28 mouse cellular contexts compared by ENCODE assay signal in genomic region chr4:154045837-154046236, GRCm38 (mm10). TPM values are rescaled to one million over a fixed set of nuclear protein-coding genes. Genes with fewer than 3 reads are reported as not detected.
A peak's percentile ranks its signal among the peaks of the same experiment; 100 is the strongest.
DNase-seq lines count a peak whose midpoint lies in the region; ATAC-seq and TF ChIP-seq lines count a peak whose summit lies in the region.
"Had no signal": no experiment of that assay in that cellular context is flagged by ENCODE, and none has a peak within 500 bp of the region (broad histone marks: within the 10 kb centered on the region; RNA-seq: fewer than 3 reads in every experiment).

No protein-coding gene starts in this region.

- no peak overlapping the region for H3K27ac ChIP-seq in forebrain, postnatal 0 days (ENCODE audit: low read depth, low read length)
- H3K27ac ChIP-seq in forebrain, embryonic 11.5 days (ENCODE audit: low read depth, low read length): no peak overlapping the region
- no peak overlapping the region for H3K27ac ChIP-seq in layer of hippocampus, adult 2 months
- no peak overlapping the region for H3K27ac ChIP-seq in midbrain, postnatal 0 days (ENCODE audit: low read depth, low read length)
- no peak overlapping the region for H3K27ac ChIP-seq in midbrain, embryonic 10.5 days (replicated peaks)
- no peak overlapping the region for H3K27ac ChIP-seq in stomach, postnatal 0 days (replicated peaks)
- H3K27ac ChIP-seq in hindbrain, embryonic 12.5 days: no peak overlapping the region
- H3K27ac ChIP-seq: liver, embryonic 15.5 days had no signal

- H3K9ac ChIP-seq in forebrain, postnatal 0 days: no peak overlapping the region
- H3K9ac ChIP-seq in forebrain, embryonic 11.5 days (ENCODE audit: low read length): no peak overlapping the region
- H3K9ac ChIP-seq in midbrain, postnatal 0 days (replicated peaks; ENCODE audit: low read length, poor library complexity, severe bottlenecking): no peak overlapping the region
- H3K9ac ChIP-seq in stomach, postnatal 0 days (ENCODE audit: low read length): no peak overlapping the region
- no peak overlapping the region for H3K9ac ChIP-seq in hindbrain, embryonic 12.5 days
- H3K9ac ChIP-seq: heart, embryonic 12.5 days; liver, embryonic 15.5 days had no signal

- 0 out of 2 replicates have a peak, but pooled peaks have one; percentile 20 for TF ChIP-seq CTCF in forebrain, postnatal 0 days (IDR thresholded peaks at IDR 0.05; ENCODE audit: low read depth)
- peak; percentile 58 for TF ChIP-seq CTCF in layer of hippocampus, adult 2 months (conservative IDR thresholded peaks at IDR 0.05)
- TF ChIP-seq CTCF in midbrain, postnatal 0 days (IDR thresholded peaks at IDR 0.05): peak; percentile 33; the same call in 1 of the 2 replicates
- peak; percentile 43 for TF ChIP-seq CTCF in stomach, postnatal 0 days (IDR thresholded peaks at IDR 0.05; ENCODE audit: low read depth)

- H3K4me1 ChIP-seq in forebrain, postnatal 0 days (ENCODE audit: insufficient read depth): no peaks in the 10 kb centered on the region
- no peaks in the 10 kb centered on the region for H3K4me1 ChIP-seq in forebrain, embryonic 11.5 days (replicated peaks; ENCODE audit: control insufficient read depth, insufficient read depth, low read length)
- H3K4me1 ChIP-seq in midbrain, postnatal 0 days (ENCODE audit: insufficient read depth, low read length): no peaks in the 10 kb centered on the region
- no peaks in the 10 kb centered on the region for H3K4me1 ChIP-seq in midbrain, embryonic 10.5 days
- no peaks in the 10 kb centered on the region for H3K4me1 ChIP-seq in stomach, postnatal 0 days (replicated peaks; ENCODE audit: control insufficient read depth, insufficient read depth)
- no peaks in the 10 kb centered on the region for H3K4me1 ChIP-seq in hindbrain, embryonic 12.5 days
- H3K4me1 ChIP-seq: heart, embryonic 12.5 days; liver, embryonic 15.5 days had no signal

- TF ChIP-seq EP300 in stomach, postnatal 0 days (optimal IDR thresholded peaks at IDR 0.05): no peak

- DNase-seq in forebrain, postnatal 0 days: no peak
- DNase-seq in forebrain, embryonic 11.5 days (ENCODE audit: low spot score): no peak
- DNase-seq in layer of hippocampus, adult 2 months (ENCODE audit: low spot score in 2 of 2): no peak
- DNase-seq in layer of hippocampus, postnatal 36 days: no peak
- no peak for DNase-seq in midbrain, postnatal 0 days (ENCODE audit: low spot score)
- DNase-seq in midbrain, embryonic 10.5 days (ENCODE audit: low spot score): no peak
- no peak for DNase-seq in stomach, postnatal 0 days (ENCODE audit: low spot score)
- DNase-seq: adrenal gland, adult 8-10 months; cerebellum, adult 9-10 months; gastrocnemius, postnatal 14 days; heart, adult 11 months; heart, postnatal 10 days; kidney, adult 18-20 months; kidney, postnatal 25 days had no signal

- WGBS in forebrain, postnatal 0 days: 69% methylated on average over 5 of the region's 5 CpGs
- WGBS in forebrain, embryonic 11.5 days: 64% methylated on average over 5 of the region's 5 CpGs
- WGBS in midbrain, postnatal 0 days: 71% methylated on average over 5 of the region's 5 CpGs
- 62% methylated on average over 5 of the region's 5 CpGs for WGBS in midbrain, embryonic 10.5 days
- 67% methylated on average over 5 of the region's 5 CpGs for WGBS in stomach, postnatal 0 days
- 68% methylated on average over 5 of the region's 5 CpGs for WGBS in hindbrain, embryonic 12.5 days

- H3K36me3 ChIP-seq in forebrain, postnatal 0 days (ENCODE audit: insufficient read depth): no peaks in the 10 kb centered on the region
- H3K36me3 ChIP-seq in forebrain, embryonic 11.5 days (ENCODE audit: control insufficient read depth, insufficient read depth, low read length): no peaks in the 10 kb centered on the region
- no peaks in the 10 kb centered on the region for H3K36me3 ChIP-seq in midbrain, postnatal 0 days (ENCODE audit: insufficient read depth, low read length)
- no peaks in the 10 kb centered on the region for H3K36me3 ChIP-seq in midbrain, embryonic 10.5 days
- no peaks in the 10 kb centered on the region for H3K36me3 ChIP-seq in stomach, postnatal 0 days (ENCODE audit: control insufficient read depth, insufficient read depth, low read length)
- H3K36me3 ChIP-seq in hindbrain, embryonic 12.5 days: no peaks in the 10 kb centered on the region
- H3K36me3 ChIP-seq: heart, embryonic 12.5 days; liver, embryonic 15.5 days had no signal

- H3K27me3 ChIP-seq in forebrain, postnatal 0 days (ENCODE audit: insufficient read depth, low read length): no peaks in the 10 kb centered on the region
- no peaks in the 10 kb centered on the region; the same call in 1 of the 2 replicates for H3K27me3 ChIP-seq in forebrain, embryonic 11.5 days (ENCODE audit: control insufficient read depth, insufficient read depth, low read length)
- H3K27me3 ChIP-seq in midbrain, postnatal 0 days (ENCODE audit: insufficient read depth, low read length): no peaks in the 10 kb centered on the region
- H3K27me3 ChIP-seq in midbrain, embryonic 10.5 days (ENCODE audit: low read depth, poor library complexity, severe bottlenecking): no peaks in the 10 kb centered on the region
- H3K27me3 ChIP-seq in stomach, postnatal 0 days (ENCODE audit: control insufficient read depth, insufficient read depth, low read length): no peaks in the 10 kb centered on the region
- 0 out of 2 replicates have a peak, but pooled peaks cover 2% of the 10 kb centered on the region for H3K27me3 ChIP-seq in hindbrain, embryonic 12.5 days

- no peak overlapping the region for H3K4me3 ChIP-seq in forebrain, postnatal 0 days (ENCODE audit: low read depth, low read length)
- H3K4me3 ChIP-seq in forebrain, embryonic 11.5 days (ENCODE audit: low read depth, low read length): no peak overlapping the region
- H3K4me3 ChIP-seq in layer of hippocampus, adult 2 months: no peak overlapping the region
- H3K4me3 ChIP-seq in midbrain, postnatal 0 days (ENCODE audit: low read depth, low read length): no peak overlapping the region
- H3K4me3 ChIP-seq in midbrain, embryonic 10.5 days: no peak overlapping the region
- H3K4me3 ChIP-seq in stomach, postnatal 0 days (ENCODE audit: low read depth, low read length): no peak overlapping the region
- no peak overlapping the region for H3K4me3 ChIP-seq in hindbrain, embryonic 12.5 days
- H3K4me3 ChIP-seq: heart, embryonic 12.5 days; liver, embryonic 15.5 days had no signal

- H3K4me2 ChIP-seq in forebrain, postnatal 0 days (ENCODE audit: low read depth): no peak overlapping the region
- H3K4me2 ChIP-seq in forebrain, embryonic 11.5 days (ENCODE audit: low read depth, low read length, severe bottlenecking): no peak overlapping the region
- H3K4me2 ChIP-seq in midbrain, postnatal 0 days (ENCODE audit: low read depth, low read length, poor library complexity, severe bottlenecking): no peak overlapping the region
- H3K4me2 ChIP-seq in stomach, postnatal 0 days (replicated peaks; ENCODE audit: low read depth): no peak overlapping the region
- H3K4me2 ChIP-seq in hindbrain, embryonic 12.5 days (replicated peaks): no peak overlapping the region
- H3K4me2 ChIP-seq: heart, embryonic 12.5 days; liver, embryonic 15.5 days; midbrain, embryonic 11.5 days had no signal

- no peak for ATAC-seq in forebrain, postnatal 0 days
- ATAC-seq in forebrain, embryonic 11.5 days (replicated peaks; ENCODE audit: low FRiP score): no peak
- ATAC-seq in midbrain, postnatal 0 days (ENCODE audit: low FRiP score): no peak
- no peak for ATAC-seq in stomach, postnatal 0 days (ENCODE audit: low FRiP score, low TSS enrichment)
- no peak for ATAC-seq in hindbrain, embryonic 12.5 days (ENCODE audit: low FRiP score)
- ATAC-seq: activated CD4-positive, CD25-positive, alpha-beta regulatory T cell, adult 4 months; forebrain, embryonic 14.5 days; lung, postnatal 0 days had no signal

- H3K9me3 ChIP-seq in forebrain, postnatal 0 days (ENCODE audit: low read length): no peaks in the 10 kb centered on the region
- no peaks in the 10 kb centered on the region for H3K9me3 ChIP-seq in forebrain, embryonic 11.5 days (ENCODE audit: control insufficient read depth, low read length)
- H3K9me3 ChIP-seq in midbrain, postnatal 0 days (ENCODE audit: low read length): no peaks in the 10 kb centered on the region
- no peaks in the 10 kb centered on the region for H3K9me3 ChIP-seq in midbrain, embryonic 10.5 days (replicated peaks)
- no peaks in the 10 kb centered on the region for H3K9me3 ChIP-seq in stomach, postnatal 0 days (ENCODE audit: control insufficient read depth, low read length)
- H3K9me3 ChIP-seq in hindbrain, embryonic 12.5 days (replicated peaks): no peaks in the 10 kb centered on the region
- H3K9me3 ChIP-seq: liver, embryonic 15.5 days had no signal

RNA-seq across cellular contexts. Expression of gene Ccdc27, which starts 3.4 kb away (rescaled TPM):
- total RNA-seq in forebrain, postnatal 0 days (2014; rRNA removed): not detected in 2 replicates
- polyA plus RNA-seq in forebrain, postnatal 0 days (2015; fragmentation: Nextera tagmentation; extraction: Ambion mirVana): not detected in 2 replicates
- not detected in 2 replicates for polyA plus RNA-seq in forebrain, embryonic 11.5 days (2014; fragmentation: Nextera tagmentation; extraction: Ambion mirVana)
- total RNA-seq in layer of hippocampus, adult 2 months (2021): 1 to 10 TPM; 1.2 to 1.4 TPM
- total RNA-seq in layer of hippocampus, postnatal 36 days (2021): 1 to 10 TPM; 1.1 to 1.3 TPM
- not detected in 2 replicates for total RNA-seq in midbrain, postnatal 0 days (2014; rRNA removed)
- polyA plus RNA-seq in midbrain, postnatal 0 days (2015; fragmentation: Nextera tagmentation; extraction: Ambion mirVana): not detected in 2 replicates
- polyA plus RNA-seq in midbrain, embryonic 10.5 days (2016; fragmentation: Nextera tagmentation; extraction: Ambion mirVana): not detected in 2 replicates
- 0.07 TPM in 1 of 2 replicates, not detected in the other for polyA plus RNA-seq in stomach, postnatal 0 days (2015; fragmentation: Nextera tagmentation; extraction: Ambion mirVana)
- polyA plus RNA-seq in hindbrain, embryonic 12.5 days (2016; fragmentation: Nextera tagmentation; extraction: Ambion mirVana): not detected in 2 replicates
- total RNA-seq: adrenal gland, adult 8-10 months; ES-E14; gastrocnemius, postnatal 14 days; heart, postnatal 10 days; neutrophil, adult 5-6 weeks had no signal
- polyA plus RNA-seq: activated CD4-positive, CD25-positive, alpha-beta regulatory T cell, adult 4 months; embryonic facial prominence, embryonic 14.5 days; forebrain, embryonic 14.5 days; hindbrain, embryonic 11.5 days; limb, embryonic 11.5 days; lung, postnatal 0 days; midbrain, embryonic 11.5 days; stomach, embryonic 16.5 days; urinary bladder, adult 2 months had no signal

RNA-seq across cellular contexts. Expression of gene Smim1, which starts 19.8 kb away (rescaled TPM):
- total RNA-seq in forebrain, postnatal 0 days (2014; rRNA removed): 8.5 and 10.2 TPM in 2 replicates
- 7.2 TPM in 2 replicates for polyA plus RNA-seq in forebrain, postnatal 0 days (2015; fragmentation: Nextera tagmentation; extraction: Ambion mirVana)
- polyA plus RNA-seq in forebrain, embryonic 11.5 days (2014; fragmentation: Nextera tagmentation; extraction: Ambion mirVana): 10.2 and 10.5 TPM in 2 replicates
- total RNA-seq in layer of hippocampus, adult 2 months (2021): 1 to 10 TPM; 6.3 to 7.8 TPM
- 1 to 10 TPM; 6.6 to 7.6 TPM for total RNA-seq in layer of hippocampus, postnatal 36 days (2021)
- 13.4 and 20.6 TPM in 2 replicates for total RNA-seq in midbrain, postnatal 0 days (2014; rRNA removed)
- 12.9 and 14.6 TPM in 2 replicates for polyA plus RNA-seq in midbrain, postnatal 0 days (2015; fragmentation: Nextera tagmentation; extraction: Ambion mirVana)
- polyA plus RNA-seq in midbrain, embryonic 10.5 days (2016; fragmentation: Nextera tagmentation; extraction: Ambion mirVana): 18.4 and 21.2 TPM in 2 replicates
- 29.8 and 31.2 TPM in 2 replicates for polyA plus RNA-seq in stomach, postnatal 0 days (2015; fragmentation: Nextera tagmentation; extraction: Ambion mirVana)
- 5.9 and 6.0 TPM in 2 replicates for polyA plus RNA-seq in hindbrain, embryonic 12.5 days (2016; fragmentation: Nextera tagmentation; extraction: Ambion mirVana)

RNA-seq across cellular contexts. Expression of gene Lrrc47, which starts 34.3 kb away (rescaled TPM):
- total RNA-seq in forebrain, postnatal 0 days (2014; rRNA removed): 21.9 and 27.4 TPM in 2 replicates
- polyA plus RNA-seq in forebrain, postnatal 0 days (2015; fragmentation: Nextera tagmentation; extraction: Ambion mirVana): 19.4 and 20.5 TPM in 2 replicates
- polyA plus RNA-seq in forebrain, embryonic 11.5 days (2014; fragmentation: Nextera tagmentation; extraction: Ambion mirVana): 12.3 and 19.2 TPM in 2 replicates
- 10 to 100 TPM; 65.4 to 70.3 TPM for total RNA-seq in layer of hippocampus, adult 2 months (2021)
- 10 to 100 TPM; 64.5 to 70.7 TPM for total RNA-seq in layer of hippocampus, postnatal 36 days (2021)
- total RNA-seq in midbrain, postnatal 0 days (2014; rRNA removed): 24.9 and 28.1 TPM in 2 replicates
- 15.8 and 22.6 TPM in 2 replicates for polyA plus RNA-seq in midbrain, postnatal 0 days (2015; fragmentation: Nextera tagmentation; extraction: Ambion mirVana)
- polyA plus RNA-seq in midbrain, embryonic 10.5 days (2016; fragmentation: Nextera tagmentation; extraction: Ambion mirVana): 21.3 and 23.0 TPM in 2 replicates
- polyA plus RNA-seq in stomach, postnatal 0 days (2015; fragmentation: Nextera tagmentation; extraction: Ambion mirVana): 10.6 and 12.5 TPM in 2 replicates
- 36.4 and 38.1 TPM in 2 replicates for polyA plus RNA-seq in hindbrain, embryonic 12.5 days (2016; fragmentation: Nextera tagmentation; extraction: Ambion mirVana)
